Comparison of ENCODE assay signal across 15 mouse cellular contexts in the genomic region with DNA sequence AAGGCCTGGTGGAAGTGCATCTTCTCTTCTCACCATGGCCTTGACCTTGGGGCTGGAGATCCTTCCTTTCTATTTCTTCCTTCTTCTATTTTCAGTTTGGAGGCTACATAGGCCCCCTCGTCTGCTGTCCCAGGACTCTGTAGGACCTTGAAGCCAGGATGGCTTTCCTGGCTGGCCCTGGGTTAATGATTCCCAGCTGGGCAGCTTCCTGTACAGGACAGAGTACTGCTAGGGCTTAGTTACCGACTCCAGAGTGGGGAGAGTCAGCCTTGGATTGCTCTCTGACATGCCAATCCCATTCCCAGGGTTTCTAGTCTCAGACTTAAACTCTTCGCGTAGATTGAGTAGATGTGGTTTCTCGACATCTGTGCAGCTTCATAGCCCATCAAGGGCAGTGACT. TPM values are rescaled to one million over a fixed set of nuclear protein-coding genes. Genes with fewer than 3 reads are reported as not detected.
DNase-seq lines count a peak whose midpoint lies in the region; ATAC-seq and TF ChIP-seq lines count a peak whose summit lies in the region.
"Had no signal": no experiment of that assay in that cellular context is flagged by ENCODE, and none has a peak within 500 bp of the region (broad histone marks: within the 10 kb centered on the region; RNA-seq: fewer than 3 reads in every experiment).

No protein-coding gene starts in this region.

- no peak overlapping the region for H3K27ac ChIP-seq in embryonic facial prominence, embryonic 11.5 days (replicated peaks; ENCODE audit: low read depth, low read length)
- H3K27ac ChIP-seq in kidney, embryonic 14.5 days (ENCODE audit: low read depth, low read length): no peak overlapping the region
- peak overlapping the region; percentile 5 for H3K27ac ChIP-seq in limb, embryonic 10.5 days
- no peak overlapping the region for H3K27ac ChIP-seq in liver, postnatal 0 days (ENCODE audit: low read depth)
- H3K27ac ChIP-seq in forebrain, embryonic 11.5 days (ENCODE audit: low read depth, low read length): no peak overlapping the region
- H3K27ac ChIP-seq in hindbrain, embryonic 11.5 days (ENCODE audit: low read depth, low read length): no peak overlapping the region
- H3K27ac ChIP-seq: embryonic facial prominence, embryonic 12.5 days; heart, embryonic 15.5 days; hindbrain, embryonic 12.5 days; limb, embryonic 12.5 days; midbrain, embryonic 15.5 days had no signal

- H3K9me3 ChIP-seq in embryonic facial prominence, embryonic 11.5 days (replicated peaks; ENCODE audit: control insufficient read depth, low read length): no peaks in the 10 kb centered on the region
- H3K9me3 ChIP-seq in kidney, embryonic 14.5 days (ENCODE audit: control insufficient read depth, low read length): no peaks in the 10 kb centered on the region
- H3K9me3 ChIP-seq in limb, embryonic 10.5 days (replicated peaks): no peaks in the 10 kb centered on the region
- H3K9me3 ChIP-seq in liver, postnatal 0 days (ENCODE audit: low read length): no peaks in the 10 kb centered on the region
- H3K9me3 ChIP-seq in forebrain, embryonic 11.5 days (ENCODE audit: control insufficient read depth, low read length): no peaks in the 10 kb centered on the region
- no peaks in the 10 kb centered on the region for H3K9me3 ChIP-seq in hindbrain, embryonic 11.5 days (ENCODE audit: control insufficient read depth, low read length)
- H3K9me3 ChIP-seq: embryonic facial prominence, embryonic 12.5 days; heart, embryonic 15.5 days; hindbrain, embryonic 12.5 days; midbrain, embryonic 15.5 days had no signal

- no peak for TF ChIP-seq CTCF in liver, postnatal 0 days (IDR thresholded peaks at IDR 0.05; ENCODE audit: low read depth)

- no peaks in the 10 kb centered on the region for H3K36me3 ChIP-seq in embryonic facial prominence, embryonic 11.5 days (replicated peaks; ENCODE audit: control insufficient read depth, insufficient read depth, low read depth, low read length)
- no peaks in the 10 kb centered on the region for H3K36me3 ChIP-seq in kidney, embryonic 14.5 days (ENCODE audit: control insufficient read depth, insufficient read depth, low read length)
- H3K36me3 ChIP-seq in limb, embryonic 10.5 days: no peaks in the 10 kb centered on the region
- no peaks in the 10 kb centered on the region for H3K36me3 ChIP-seq in liver, postnatal 0 days (replicated peaks; ENCODE audit: insufficient read depth, low read length)
- no peaks in the 10 kb centered on the region for H3K36me3 ChIP-seq in forebrain, embryonic 11.5 days (ENCODE audit: control insufficient read depth, insufficient read depth, low read length)
- H3K36me3 ChIP-seq in hindbrain, embryonic 11.5 days (ENCODE audit: control insufficient read depth, insufficient read depth, low read length): no peaks in the 10 kb centered on the region
- H3K36me3 ChIP-seq: embryonic facial prominence, embryonic 12.5 days; heart, embryonic 15.5 days; hindbrain, embryonic 12.5 days; limb, embryonic 12.5 days; midbrain, embryonic 15.5 days had no signal

- peak; percentile 65 for DNase-seq in embryonic facial prominence, embryonic 11.5 days (ENCODE audit: low spot score)
- DNase-seq in limb, embryonic 10.5 days (ENCODE audit: low spot score): no peak
- DNase-seq in liver, postnatal 0 days: no peak
- DNase-seq in forebrain, embryonic 11.5 days (ENCODE audit: low spot score): no peak
- no peak for DNase-seq in hindbrain, embryonic 11.5 days (ENCODE audit: low spot score)
- no peak for DNase-seq in layer of hippocampus, postnatal 14 days (ENCODE audit: low spot score in 2 of 2)
- DNase-seq: adrenal gland, postnatal 25 days; cerebellum, adult 9-11 months; thymus, adult 18-20 months had no signal

- TF ChIP-seq EP300 in liver, postnatal 0 days (IDR thresholded peaks at IDR 0.05; ENCODE audit: low read depth): no peak

- no peak overlapping the region for H3K9ac ChIP-seq in embryonic facial prominence, embryonic 11.5 days (replicated peaks; ENCODE audit: low read length)
- no peak overlapping the region for H3K9ac ChIP-seq in kidney, embryonic 14.5 days (ENCODE audit: low read depth, low read length)
- no peak overlapping the region for H3K9ac ChIP-seq in liver, postnatal 0 days (replicated peaks)
- H3K9ac ChIP-seq in forebrain, embryonic 11.5 days (ENCODE audit: low read length): no peak overlapping the region
- H3K9ac ChIP-seq in hindbrain, embryonic 11.5 days (ENCODE audit: low read depth, low read length): no peak overlapping the region
- H3K9ac ChIP-seq: embryonic facial prominence, embryonic 12.5 days; heart, embryonic 15.5 days; hindbrain, embryonic 12.5 days; limb, embryonic 12.5 days; midbrain, embryonic 15.5 days had no signal

- H3K27me3 ChIP-seq in embryonic facial prominence, embryonic 11.5 days (ENCODE audit: control insufficient read depth, insufficient read depth, low read length): no peaks in the 10 kb centered on the region
- no peaks in the 10 kb centered on the region for H3K27me3 ChIP-seq in kidney, embryonic 14.5 days (ENCODE audit: control insufficient read depth, insufficient read depth, low read length)
- H3K27me3 ChIP-seq in limb, embryonic 10.5 days (ENCODE audit: low read depth, poor library complexity, severe bottlenecking): no peaks in the 10 kb centered on the region
- H3K27me3 ChIP-seq in liver, postnatal 0 days (ENCODE audit: insufficient read depth, low read length): no peaks in the 10 kb centered on the region
- H3K27me3 ChIP-seq in forebrain, embryonic 11.5 days (ENCODE audit: control insufficient read depth, insufficient read depth, low read length): no peaks in the 10 kb centered on the region
- no peaks in the 10 kb centered on the region for H3K27me3 ChIP-seq in hindbrain, embryonic 11.5 days (ENCODE audit: control insufficient read depth, insufficient read depth, low read length)
- H3K27me3 ChIP-seq: embryonic facial prominence, embryonic 12.5 days; heart, embryonic 15.5 days; hindbrain, embryonic 12.5 days; limb, embryonic 12.5 days; midbrain, embryonic 15.5 days had no signal

- WGBS in embryonic facial prominence, embryonic 11.5 days: 44% methylated on average over 5 of the region's 5 CpGs
- WGBS in kidney, embryonic 14.5 days: 60% methylated on average over 5 of the region's 5 CpGs
- WGBS in limb, embryonic 10.5 days: 51% methylated on average over 5 of the region's 5 CpGs
- 46% methylated on average over 5 of the region's 5 CpGs for WGBS in liver, postnatal 0 days (ENCODE audit: insufficient replicate concordance)
- 78% methylated on average over 5 of the region's 5 CpGs for WGBS in forebrain, embryonic 11.5 days
- WGBS in hindbrain, embryonic 11.5 days: 66% methylated on average over 5 of the region's 5 CpGs

- no peak for ATAC-seq in embryonic facial prominence, embryonic 11.5 days (replicated peaks; ENCODE audit: insufficient number of reproducible peaks, low FRiP score, low TSS enrichment, low read depth)
- ATAC-seq in kidney, embryonic 14.5 days (ENCODE audit: low FRiP score, low TSS enrichment): 0 out of 2 replicates have a peak, but pooled peaks have one; percentile 49
- ATAC-seq in liver, postnatal 0 days: peak; percentile 49; the same call in 1 of the 2 replicates
- no peak for ATAC-seq in forebrain, embryonic 11.5 days (replicated peaks; ENCODE audit: low FRiP score)
- ATAC-seq in hindbrain, embryonic 11.5 days (ENCODE audit: low FRiP score): no peak
- ATAC-seq: midbrain, embryonic 15.5 days had no signal

- H3K4me1 ChIP-seq in embryonic facial prominence, embryonic 11.5 days (ENCODE audit: control insufficient read depth, insufficient read depth, low read length): no peaks in the 10 kb centered on the region
- no peaks in the 10 kb centered on the region for H3K4me1 ChIP-seq in kidney, embryonic 14.5 days (ENCODE audit: control insufficient read depth, insufficient read depth, low read length)
- peaks cover 15% of the 10 kb centered on the region for H3K4me1 ChIP-seq in limb, embryonic 10.5 days
- H3K4me1 ChIP-seq in liver, postnatal 0 days (ENCODE audit: insufficient read depth): peaks cover 6% of the 10 kb centered on the region; the same call in 1 of the 2 replicates
- H3K4me1 ChIP-seq in forebrain, embryonic 11.5 days (replicated peaks; ENCODE audit: control insufficient read depth, insufficient read depth, low read length): no peaks in the 10 kb centered on the region
- H3K4me1 ChIP-seq in hindbrain, embryonic 11.5 days (replicated peaks; ENCODE audit: control insufficient read depth, insufficient read depth, low read length): no peaks in the 10 kb centered on the region
- H3K4me1 ChIP-seq: heart, embryonic 15.5 days; hindbrain, embryonic 12.5 days; midbrain, embryonic 15.5 days had no signal

- H3K4me2 ChIP-seq in embryonic facial prominence, embryonic 11.5 days (ENCODE audit: low read depth, low read length): no peak overlapping the region
- H3K4me2 ChIP-seq in kidney, embryonic 14.5 days (replicated peaks; ENCODE audit: low read depth, low read length): no peak overlapping the region
- H3K4me2 ChIP-seq in liver, postnatal 0 days (ENCODE audit: low read depth, low read length): no peak overlapping the region
- no peak overlapping the region for H3K4me2 ChIP-seq in forebrain, embryonic 11.5 days (ENCODE audit: low read depth, low read length, severe bottlenecking)
- H3K4me2 ChIP-seq in hindbrain, embryonic 11.5 days (replicated peaks; ENCODE audit: low read depth, low read length): no peak overlapping the region
- H3K4me2 ChIP-seq: embryonic facial prominence, embryonic 12.5 days; heart, embryonic 15.5 days; hindbrain, embryonic 12.5 days; limb, embryonic 12.5 days; midbrain, embryonic 15.5 days had no signal

- H3K4me3 ChIP-seq in embryonic facial prominence, embryonic 11.5 days (ENCODE audit: low read depth, low read length): no peak overlapping the region
- no peak overlapping the region for H3K4me3 ChIP-seq in kidney, embryonic 14.5 days (ENCODE audit: low read length)
- no peak overlapping the region for H3K4me3 ChIP-seq in limb, embryonic 10.5 days
- H3K4me3 ChIP-seq in liver, postnatal 0 days (ENCODE audit: low read depth, low read length): no peak overlapping the region
- no peak overlapping the region for H3K4me3 ChIP-seq in forebrain, embryonic 11.5 days (ENCODE audit: low read depth, low read length)
- H3K4me3 ChIP-seq in hindbrain, embryonic 11.5 days (ENCODE audit: low read depth, low read length): no peak overlapping the region
- H3K4me3 ChIP-seq: embryonic facial prominence, embryonic 12.5 days; heart, embryonic 15.5 days; hindbrain, embryonic 12.5 days; limb, embryonic 12.5 days; midbrain, embryonic 15.5 days had no signal

RNA-seq across cellular contexts. Expression of a gene that starts 16.9 kb away (rescaled TPM):
- polyA plus RNA-seq in embryonic facial prominence, embryonic 11.5 days (2014; fragmentation: Nextera tagmentation; extraction: Ambion mirVana): 2.4 and 3.4 TPM in 2 replicates
- 5.0 and 6.4 TPM in 2 replicates for polyA plus RNA-seq in kidney, embryonic 14.5 days (2014; fragmentation: Nextera tagmentation; extraction: Ambion mirVana)
- polyA plus RNA-seq in limb, embryonic 10.5 days (2016; fragmentation: Nextera tagmentation; extraction: Ambion mirVana): 1.5 and 2.8 TPM in 2 replicates
- polyA plus RNA-seq in liver, postnatal 0 days (2015; fragmentation: Nextera tagmentation; extraction: Ambion mirVana): 0.05 and 0.06 TPM in 2 replicates
- 7.2 and 7.8 TPM in 2 replicates for polyA plus RNA-seq in forebrain, embryonic 11.5 days (2014; fragmentation: Nextera tagmentation; extraction: Ambion mirVana)
- 3.9 and 4.3 TPM in 2 replicates for polyA plus RNA-seq in hindbrain, embryonic 11.5 days (2014; fragmentation: Nextera tagmentation; extraction: Ambion mirVana)
- 100 to 1,000 TPM; 201 to 212 TPM for total RNA-seq in layer of hippocampus, postnatal 14 days (2021)

Comparison
In these comparisons a context has a peak if more than half of its experiments do, and no peak if none do; other contexts are left out.
1. ATAC-seq: peak in kidney, embryonic 14.5 days (single experiment) and liver, postnatal 0 days (single experiment); none in embryonic facial prominence, embryonic 11.5 days (single experiment), forebrain, embryonic 11.5 days (single experiment) and hindbrain, embryonic 11.5 days (single experiment).